Mouse (Mus musculus) forebrain, postnatal 0 days (tissue): ENCODE measurements around the gene Ndufaf5. TPM values are rescaled to one million over a fixed set of nuclear protein-coding genes. Genes with fewer than 3 reads are reported as not detected.

Experiments used
- ATAC-seq: fragments of 200-750 bp; cut with Nextera tagmentation; 2 replicates; pipeline ENCODE4 v1.8.0; 2017; ENCODE audit warnings: mild to moderate bottlenecking, moderate library complexity
- DNase-seq: peaks from one replicate; pipeline ENCODE4 v3.0.0-alpha.2; 2015
- H3K27ac ChIP-seq: fragments of 300-500 bp; sonication (generic); 2 replicates; pipeline ENCODE4 v1.5.1; 2014; ENCODE audit warnings: low read depth, mild to moderate bottlenecking, antibody characterized with exemption, low read length, moderate library complexity, mixed read lengths
- H3K27me3 ChIP-seq: fragments of 300-500 bp; sonication (generic); 2 replicates; pipeline ENCODE4 v1.6.1; 2014; ENCODE audit warnings: mild to moderate bottlenecking, low read length, mixed read lengths; ENCODE audit not compliant: insufficient read depth
- H3K36me3 ChIP-seq: fragments of 300-500 bp; sonication (generic); 2 replicates; pipeline ENCODE4 v1.6.1; 2014; ENCODE audit warnings: mild to moderate bottlenecking, moderate library complexity; ENCODE audit not compliant: insufficient read depth
- H3K4me1 ChIP-seq: fragments of 300-500 bp; sonication (generic); 2 replicates; pipeline ENCODE4 v1.6.1; 2014; ENCODE audit warnings: antibody characterized with exemption; ENCODE audit not compliant: insufficient read depth
- H3K4me2 ChIP-seq: fragments of 300-500 bp; sonication (generic); 2 replicates; pipeline ENCODE4 v1.6.1; 2014; ENCODE audit warnings: low read depth, mild to moderate bottlenecking, moderate library complexity
- H3K4me3 ChIP-seq: fragments of 300-500 bp; sonication (generic); 2 replicates; pipeline ENCODE4 v1.5.1; 2014; ENCODE audit warnings: low read depth, low read length, mixed read lengths
- H3K9ac ChIP-seq: fragments of 300-500 bp; sonication (generic); 2 replicates; pipeline ENCODE4 v1.6.1; 2014; ENCODE audit warnings: mild to moderate bottlenecking
- H3K9me3 ChIP-seq: fragments of 300-500 bp; sonication (generic); 2 replicates; pipeline ENCODE4 v1.6.1; 2016; ENCODE audit warnings: low read length
- CTCF ChIP-seq: sonication (generic); IDR thresholded peaks from 2 replicates; pipeline ENCODE4 v1.5.1; 2016; ENCODE audit warnings: antibody characterized with exemption, control low read depth, low read depth
- WGBS: fragments of 180-500 bp; shearing (Covaris S2); extraction: QIAGEN DNeasy Blood & Tissue Kit; methylation state at CpG from one replicate; pipeline ENCODE4 v1.1.7; 2014; 5-methylcytosine and 5-hydroxymethylcytosine counted together
- polyA plus RNA-seq: library from polyadenylated mRNA; unstranded; fragments of >200 nt; fragmentation: Nextera tagmentation; extraction: Ambion mirVana; gene quantifications from 2 replicates; pipeline ENCODE4 v1.2.1, GENCODE M21; 2015
- total RNA-seq: library from RNA; depleted of rRNA; stranded (reverse); fragments of >200 nt; gene quantifications from 2 replicates; pipeline ENCODE4 v1.2.3, GENCODE M21; 2014; rRNA removed

Ndufaf5 gene
- total and polyA plus RNA-seq, 2 experiments from 2014 or later: 53.6 to 54.6 TPM

GRCm38 (mm10) chr2:140215965-140216364 lies 45.5 kb downstream of the Ndufaf5 start:
- no peak for TF ChIP-seq CTCF
- Histone ChIP-seq H3K9me3 (no peaks in the 10 kb centered on the region), H3K27me3 (no peaks in the 10 kb centered on the region), H3K36me3 (no peaks in the 10 kb centered on the region), H3K27ac (no peak overlapping the region), H3K9ac (no peak overlapping the region), H3K4me1 (0 out of 2 replicates have a peak, but pooled peaks cover 5% of the 10 kb centered on the region), H3K4me2 (no peak overlapping the region), H3K4me3 (no peak overlapping the region)
- 69% methylated on average over 1 of the region's 1 CpGs for WGBS
- DNase-seq: peak; percentile 27
- no peak for ATAC-seq

GRCm38 (mm10) chr2:140220325-140220724 lies 49.9 kb downstream of the Ndufaf5 start:
- H3K36me3 ChIP-seq: no peaks in the 10 kb centered on the region
- no peaks in the 10 kb centered on the region for H3K27me3 ChIP-seq
- no peak overlapping the region for H3K4me2 ChIP-seq
- peak; percentile 61 for ATAC-seq
- no peak for TF ChIP-seq CTCF
- no peaks in the 10 kb centered on the region for H3K9me3 ChIP-seq
- H3K4me1 ChIP-seq: 0 out of 2 replicates have a peak, but pooled peaks cover under 1% of the 10 kb centered on the region
- WGBS: 53% methylated on average over 8 of the region's 8 CpGs
- no peak overlapping the region for H3K27ac ChIP-seq
- H3K4me3 ChIP-seq: no peak overlapping the region
- no peak for DNase-seq
- H3K9ac ChIP-seq: no peak overlapping the region

- H3K9me3 ChIP-seq: no peaks in the 10 kb centered on the region
- no peak for TF ChIP-seq CTCF
- DNase-seq: peak; percentile 59
- H3K9ac ChIP-seq: no peak overlapping the region
- H3K36me3 ChIP-seq: no peaks in the 10 kb centered on the region
- no peak overlapping the region for H3K27ac ChIP-seq
- H3K4me2 ChIP-seq: no peak overlapping the region
- H3K4me1 ChIP-seq: no peaks in the 10 kb centered on the region
- H3K27me3 ChIP-seq: no peaks in the 10 kb centered on the region
- ATAC-seq: peak; percentile 93
- WGBS: 54% methylated on average over 1 of the region's 1 CpGs
- H3K4me3 ChIP-seq: no peak overlapping the region
Measured at GRCm38 (mm10) chr2:140230295-140230694, 59.8 kb downstream of the Ndufaf5 start.

GRCm38 (mm10) chr2:140237245-140237644 lies 66.8 kb downstream of the Ndufaf5 start:
- H3K4me2 ChIP-seq: no peak overlapping the region
- DNase-seq: peak; percentile 53
- ATAC-seq: peak; percentile 81
- H3K4me3 ChIP-seq: no peak overlapping the region
- H3K9me3 ChIP-seq: no peaks in the 10 kb centered on the region
- no peak overlapping the region for H3K9ac ChIP-seq
- H3K27me3 ChIP-seq: no peaks in the 10 kb centered on the region
- H3K27ac ChIP-seq: no peak overlapping the region
- no peaks in the 10 kb centered on the region for H3K36me3 ChIP-seq
- WGBS: 48% methylated on average over 6 of the region's 6 CpGs
- H3K4me1 ChIP-seq: no peaks in the 10 kb centered on the region
- TF ChIP-seq CTCF: no peak

- Histone ChIP-seq H3K36me3 (no peaks in the 10 kb centered on the region), H3K27me3 (no peaks in the 10 kb centered on the region), H3K27ac (no peak overlapping the region), H3K9ac (no peak overlapping the region), H3K4me1 (no peaks in the 10 kb centered on the region), H3K4me3 (no peak overlapping the region), H3K9me3 (no peaks in the 10 kb centered on the region), H3K4me2 (no peak overlapping the region)
- TF ChIP-seq CTCF: no peak
- ATAC-seq (no peak), DNase-seq (no peak)
- 49% methylated on average over 5 of the region's 5 CpGs for WGBS
Measured at GRCm38 (mm10) chr2:140242398-140242797, 71.9 kb downstream of the Ndufaf5 start.

- no peak overlapping the region for H3K4me2 ChIP-seq
- no peak overlapping the region for H3K4me3 ChIP-seq
- no peaks in the 10 kb centered on the region for H3K27me3 ChIP-seq
- no peaks in the 10 kb centered on the region for H3K4me1 ChIP-seq
- H3K9ac ChIP-seq: no peak overlapping the region
- no peak overlapping the region for H3K27ac ChIP-seq
- TF ChIP-seq CTCF: no peak
- WGBS: 64% methylated on average over 5 of the region's 5 CpGs
- peak; percentile 84 for ATAC-seq
- DNase-seq: no peak
- no peaks in the 10 kb centered on the region for H3K36me3 ChIP-seq
- H3K9me3 ChIP-seq: no peaks in the 10 kb centered on the region
Measured at GRCm38 (mm10) chr2:140243105-140243504, 72.7 kb downstream of the Ndufaf5 start.

Other genes with a start within 250 kb of the Ndufaf5 start
- 25.0 and 26.4 TPM in 2 replicates for gene Tasp1, start 103.8 kb upstream of the Ndufaf5 start, total RNA-seq
- gene Tasp1, start 103.8 kb upstream of the Ndufaf5 start, polyA plus RNA-seq: 19.1 and 23.6 TPM in 2 replicates
- gene Gm17374, start 18.6 kb upstream of the Ndufaf5 start, total RNA-seq: not detected in 2 replicates
- not detected in 2 replicates for gene Gm17374, start 18.6 kb upstream of the Ndufaf5 start, polyA plus RNA-seq
- 12.6 and 20.0 TPM in 2 replicates for gene Esf1, start 85 bp upstream of the Ndufaf5 start, total RNA-seq
- gene Esf1, start 85 bp upstream of the Ndufaf5 start, polyA plus RNA-seq: 8.8 and 14.9 TPM in 2 replicates
- gene Sel1l2, start 219.1 kb downstream of the Ndufaf5 start, total RNA-seq: not detected in 2 replicates
- not detected in 2 replicates for gene Sel1l2, start 219.1 kb downstream of the Ndufaf5 start, polyA plus RNA-seq
- gene Macrod2, start 224.7 kb downstream of the Ndufaf5 start, total RNA-seq: 49.7 and 71.9 TPM in 2 replicates
- 80.7 and 99.9 TPM in 2 replicates for gene Macrod2, start 224.7 kb downstream of the Ndufaf5 start, polyA plus RNA-seq